Mouse (Mus musculus) hindbrain, postnatal 0 days (tissue): ENCODE results near the gene Ap1g1. TPM values are rescaled to one million over a fixed set of nuclear protein-coding genes. Genes with fewer than 3 reads are reported as not detected.

Experiments
- ATAC-seq: fragments of 200-750 bp; cut with Nextera tagmentation; 2 replicates; pipeline ENCODE4 v1.8.0; 2017; ENCODE audit warnings: mild to moderate bottlenecking, moderate TSS enrichment, moderate library complexity
- DNase-seq: peaks from one replicate; pipeline ENCODE4 v3.0.0-alpha.2; 2015; ENCODE audit warnings: low spot score
- H3K27ac ChIP-seq: fragments of 300-500 bp; sonication (generic); 2 replicates; pipeline ENCODE4 v1.5.1; 2014; ENCODE audit warnings: mild to moderate bottlenecking
- H3K27me3 ChIP-seq: fragments of 300-500 bp; sonication (generic); 2 replicates; pipeline ENCODE4 v1.6.1; 2014; ENCODE audit warnings: low read length, mixed read lengths; ENCODE audit not compliant: insufficient read depth
- H3K36me3 ChIP-seq: fragments of 300-500 bp; sonication (generic); 2 replicates; pipeline ENCODE4 v1.6.1; 2014; ENCODE audit warnings: low read length, mixed read lengths; ENCODE audit not compliant: insufficient read depth
- H3K4me1 ChIP-seq: fragments of 300-500 bp; sonication (generic); 2 replicates; pipeline ENCODE4 v1.6.1; 2014; ENCODE audit warnings: antibody characterized with exemption, low read length, mixed read lengths; ENCODE audit not compliant: insufficient read depth
- H3K4me2 ChIP-seq: fragments of 300-500 bp; sonication (generic); 2 replicates; pipeline ENCODE4 v1.6.1; 2014; ENCODE audit warnings: low read depth, mild to moderate bottlenecking, low read length, moderate library complexity, mixed read lengths
- H3K4me3 ChIP-seq: fragments of 300-500 bp; sonication (generic); 2 replicates; pipeline ENCODE4 v1.5.1; 2014; ENCODE audit warnings: low read length
- H3K9ac ChIP-seq: fragments of 300-500 bp; sonication (generic); replicated peaks from 2 replicates; pipeline ENCODE4 v1.6.1; 2014; ENCODE audit warnings: mild to moderate bottlenecking, low read length, moderate library complexity, mixed read lengths
- H3K9me3 ChIP-seq: fragments of 300-500 bp; sonication (generic); 2 replicates; pipeline ENCODE4 v1.6.1; 2016; ENCODE audit warnings: low read length, mixed read lengths
- CTCF ChIP-seq: IDR thresholded peaks from 2 replicates; pipeline ENCODE4 v1.5.1; 2016; ENCODE audit warnings: antibody characterized with exemption, control low read depth, low read depth
- WGBS: fragments of 180-500 bp; shearing (Covaris S2); extraction: QIAGEN DNeasy Blood & Tissue Kit; methylation state at CpG from one replicate; pipeline ENCODE4 v1.1.7; 2014; 5-methylcytosine and 5-hydroxymethylcytosine counted together
- polyA plus RNA-seq: library from polyadenylated mRNA; unstranded; fragments of >200 nt; fragmentation: Nextera tagmentation; extraction: Ambion mirVana; gene quantifications from 2 replicates; pipeline ENCODE4 v1.2.1, GENCODE M21; 2015
- total RNA-seq: library from RNA; depleted of rRNA; stranded (reverse); fragments of >200 nt; gene quantifications from 2 replicates; pipeline ENCODE4 v1.2.3, GENCODE M21; 2014; rRNA removed

The Ap1g1 gene
- 64.7 and 67.9 TPM in 2 replicates for total RNA-seq
- 31.3 and 34.0 TPM in 2 replicates for polyA plus RNA-seq

DNA sequence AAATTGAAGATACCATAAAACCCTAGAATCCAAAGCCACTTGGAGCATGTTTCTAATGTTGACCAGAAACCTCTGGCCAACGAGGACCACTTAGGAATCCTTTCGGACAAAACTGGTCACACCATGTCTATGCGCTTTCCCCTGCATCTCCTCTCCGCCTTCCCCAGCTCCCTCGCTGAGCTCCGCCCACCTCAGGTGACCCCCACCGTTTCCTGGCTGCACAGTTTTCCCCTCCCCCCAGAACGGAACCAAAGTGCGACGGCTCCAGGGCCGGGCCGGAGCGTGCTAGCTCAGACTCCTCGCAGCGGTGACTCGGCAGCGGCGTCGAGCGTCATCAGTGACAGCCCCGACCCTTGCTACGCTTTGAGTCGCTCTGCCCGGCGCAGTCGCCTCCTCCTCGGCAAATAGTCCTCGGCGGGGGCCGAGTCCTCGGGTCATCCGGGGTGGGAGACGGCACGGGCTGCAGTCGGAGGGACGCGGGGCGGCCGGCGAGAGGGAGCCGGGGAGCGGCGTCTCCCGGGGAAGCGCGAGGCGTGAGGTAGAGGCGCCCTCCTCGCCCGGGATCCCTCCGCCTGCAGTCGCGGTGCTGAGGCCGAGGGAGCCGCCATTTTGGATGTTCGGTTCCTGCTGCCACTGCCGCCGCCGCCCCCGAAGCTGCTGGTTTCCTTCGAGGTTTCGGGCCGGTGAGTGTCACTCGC lies at the start of gene Ap1g1:
TSS of gene Ap1g1 (plus strand) at position 275 of the 698 bp plus-strand sequence.
- H3K4me3 ChIP-seq: peak within 1 kb of the TSS; percentile 96
- WGBS: under 1% methylated on average over 64 of the region's 64 CpGs
- no peaks in the 10 kb centered on the region for H3K9me3 ChIP-seq
- peak within 1 kb of the TSS; percentile 95 for H3K27ac ChIP-seq
- TF ChIP-seq CTCF: no peak
- peak within 1 kb of the TSS; percentile 94 for H3K9ac ChIP-seq
- no peaks in the 10 kb centered on the region for H3K36me3 ChIP-seq
- H3K4me2 ChIP-seq: peak within 1 kb of the TSS; percentile 96
- peak; percentile 100 for ATAC-seq
- peak; percentile 99 for DNase-seq
- H3K27me3 ChIP-seq: no peaks in the 10 kb centered on the region
- peaks cover 9% of the 10 kb centered on the region; the same call in 1 of the 2 replicates for H3K4me1 ChIP-seq

DNA sequence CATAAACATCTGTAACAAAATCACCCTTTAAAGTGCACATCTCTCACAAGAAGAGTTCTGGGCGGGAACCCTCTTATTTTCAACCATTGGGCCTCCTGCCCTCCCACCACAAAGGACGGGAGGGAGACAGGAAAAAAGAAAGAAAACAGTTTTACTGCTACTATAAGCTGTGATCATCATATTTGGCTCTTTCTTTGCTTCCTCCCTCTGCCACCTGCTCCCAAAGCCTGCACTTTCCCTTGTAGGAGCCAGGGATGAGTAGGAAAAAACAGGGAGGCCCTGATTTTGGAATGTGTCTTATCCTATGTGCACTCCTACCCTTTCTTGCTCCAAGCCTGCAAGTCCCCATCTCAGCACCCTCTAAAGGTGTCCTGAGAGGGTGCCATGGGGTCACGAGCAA lies 47.3 kb upstream of the Ap1g1 start:
- Histone ChIP-seq H3K4me2 (no peak overlapping the region), H3K9me3 (no peaks in the 10 kb centered on the region), H3K4me3 (no peak overlapping the region), H3K27ac (no peak overlapping the region), H3K36me3 (peaks cover 31% of the 10 kb centered on the region), H3K27me3 (no peaks in the 10 kb centered on the region), H3K9ac (no peak overlapping the region), H3K4me1 (no peaks in the 10 kb centered on the region)
- ATAC-seq: no peak
- no peak for DNase-seq
- no peak for TF ChIP-seq CTCF
- WGBS: 85% methylated on average over 3 of the region's 3 CpGs

- no peaks in the 10 kb centered on the region for H3K27me3 ChIP-seq
- H3K9me3 ChIP-seq: no peaks in the 10 kb centered on the region
- no peak overlapping the region for H3K9ac ChIP-seq
- H3K4me1 ChIP-seq: 0 out of 2 replicates have a peak, but pooled peaks cover 4% of the 10 kb centered on the region
- H3K36me3 ChIP-seq: peaks cover 31% of the 10 kb centered on the region
- H3K27ac ChIP-seq: no peak overlapping the region
- WGBS: 84% methylated on average over 3 of the region's 3 CpGs
- ATAC-seq: no peak
- DNase-seq: no peak
- H3K4me2 ChIP-seq: no peak overlapping the region
- TF ChIP-seq CTCF: no peak
- no peak overlapping the region for H3K4me3 ChIP-seq
These were observed 44.3 kb upstream of the Ap1g1 start for GRCm38 (mm10) chr8:109734018-109734417.

DNA sequence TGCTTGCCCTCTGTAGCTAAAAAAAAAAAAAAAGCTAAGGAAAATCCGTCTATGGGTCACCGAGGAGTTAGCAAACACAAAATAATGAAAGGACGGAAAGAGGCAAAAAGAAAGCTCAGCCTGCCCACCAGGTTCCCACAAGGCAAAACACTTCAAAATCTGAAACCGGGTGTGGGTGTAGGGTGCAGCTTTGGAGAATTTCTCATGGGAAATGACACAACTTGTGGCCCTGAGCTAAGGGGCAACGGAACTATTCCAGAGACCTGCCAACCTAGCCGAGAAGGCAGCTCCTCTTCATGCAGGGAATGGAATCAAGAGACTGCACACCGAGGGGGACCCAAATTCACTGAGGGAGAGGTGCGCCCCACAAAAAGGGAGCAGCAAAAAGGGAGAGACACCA lies 41.5 kb upstream of the Ap1g1 start:
- DNase-seq (no peak), ATAC-seq (peak; percentile 15; the same call in 1 of the 2 replicates)
- Histone ChIP-seq H3K4me1 (0 out of 2 replicates have a peak, but pooled peaks cover 4% of the 10 kb centered on the region), H3K4me3 (peak overlapping the region; percentile 100), H3K27ac (peak overlapping the region; percentile 76; the same call in 1 of the 2 replicates), H3K9me3 (no peaks in the 10 kb centered on the region), H3K4me2 (peak overlapping the region; percentile 90), H3K9ac (peak overlapping the region; percentile 96), H3K27me3 (no peaks in the 10 kb centered on the region), H3K36me3 (peaks cover 27% of the 10 kb centered on the region)
- WGBS: 5% methylated on average over 8 of the region's 8 CpGs
- TF ChIP-seq CTCF: no peak

DNA sequence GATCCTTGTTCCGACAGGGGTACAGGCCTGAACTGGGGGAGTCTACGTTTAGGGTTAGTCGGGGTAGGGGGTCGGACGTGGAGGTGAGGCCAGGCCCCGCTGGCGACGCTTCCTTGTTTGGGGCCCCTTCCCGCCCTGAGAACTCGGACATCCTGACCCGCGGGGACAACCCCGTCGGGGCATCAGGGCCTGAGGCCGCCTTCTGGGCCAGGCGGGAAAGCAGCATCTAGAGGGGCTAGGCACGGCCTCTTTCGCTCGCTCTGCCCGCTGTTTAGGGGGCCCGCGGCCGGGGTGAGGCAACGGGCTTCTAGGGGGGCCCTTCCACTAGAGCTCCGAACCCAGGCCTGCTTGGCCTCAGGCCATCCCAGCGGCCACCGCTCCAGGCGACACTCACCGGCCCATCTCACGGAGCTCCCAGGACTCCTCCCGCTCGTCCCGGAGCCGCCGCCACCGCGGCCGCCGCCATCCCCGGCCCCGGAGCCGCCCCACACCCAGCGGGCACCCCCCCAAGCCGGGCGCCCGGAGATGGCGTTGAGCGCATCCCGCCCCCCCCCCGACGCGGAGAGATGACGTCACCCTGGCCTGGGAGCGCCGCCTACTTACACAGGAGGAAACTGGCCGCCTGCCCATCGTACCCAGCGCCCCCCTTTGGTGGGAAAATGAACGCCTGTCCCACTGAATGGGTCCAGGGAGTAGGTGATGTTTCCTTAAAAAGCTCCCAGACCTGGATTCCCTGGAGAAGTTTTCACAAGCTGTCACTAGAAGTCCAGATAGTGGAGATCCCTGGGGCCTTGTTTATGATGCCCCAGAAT lies 40.9 kb upstream of the Ap1g1 start, which contains the start of gene Atxn1l:
TSS of gene Atxn1l (minus strand) at position 503 of the 812 bp plus-strand sequence.
- Histone ChIP-seq H3K4me2 (peak within 1 kb of the TSS; percentile 90), H3K4me3 (peak within 1 kb of the TSS; percentile 100), H3K27me3 (no peaks in the 10 kb centered on the region), H3K27ac (peak within 1 kb of the TSS; percentile 76), H3K9ac (peak within 1 kb of the TSS; percentile 96), H3K36me3 (peaks cover 20% of the 10 kb centered on the region), H3K4me1 (0 out of 2 replicates have a peak, but pooled peaks cover 4% of the 10 kb centered on the region), H3K9me3 (no peaks in the 10 kb centered on the region)
- ATAC-seq: peak; percentile 91
- peak; percentile 92 for DNase-seq
- TF ChIP-seq CTCF: peak; percentile 73
- WGBS: 2% methylated on average over 58 of the region's 59 CpGs

DNA sequence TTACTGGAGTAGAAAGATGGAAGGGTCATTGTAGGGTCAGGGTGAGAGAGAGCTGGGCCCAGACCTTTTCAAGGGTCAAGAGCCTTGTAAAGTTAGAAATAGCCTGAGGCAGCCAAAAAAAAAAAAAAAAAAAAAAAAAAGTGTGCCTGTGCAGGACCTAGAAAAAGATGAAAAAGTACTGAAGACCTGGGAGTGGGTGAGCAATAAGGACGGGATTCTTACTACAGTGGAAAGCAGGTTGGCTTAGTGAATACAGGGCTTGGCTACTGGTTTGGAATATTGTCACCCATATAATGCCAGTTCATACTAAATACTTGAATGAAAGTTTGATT lies 40.3 kb upstream of the Ap1g1 start:
- H3K4me3 ChIP-seq: peak overlapping the region; percentile 100
- no peaks in the 10 kb centered on the region for H3K9me3 ChIP-seq
- TF ChIP-seq CTCF: no peak
- WGBS: 74% methylated on average over 1 of the region's 1 CpGs
- ATAC-seq (no peak), DNase-seq (no peak)
- H3K36me3 ChIP-seq: peaks cover 15% of the 10 kb centered on the region; the same call in 1 of the 2 replicates
- no peaks in the 10 kb centered on the region for H3K27me3 ChIP-seq
- H3K4me1 ChIP-seq: 0 out of 2 replicates have a peak, but pooled peaks cover 4% of the 10 kb centered on the region
- H3K9ac ChIP-seq: peak overlapping the region; percentile 96; the same call in 1 of the 2 replicates
- peak overlapping the region; percentile 90 for H3K4me2 ChIP-seq
- H3K27ac ChIP-seq: no peak overlapping the region
